Mouse (Mus musculus): ENCODE measurements around the gene Ntn4.

The Ntn4 gene

GRCm38 (mm10) chr10:93731248-93731691, 90.8 kb downstream of the Ntn4 start:
- DNase-seq, result no peak

DNA sequence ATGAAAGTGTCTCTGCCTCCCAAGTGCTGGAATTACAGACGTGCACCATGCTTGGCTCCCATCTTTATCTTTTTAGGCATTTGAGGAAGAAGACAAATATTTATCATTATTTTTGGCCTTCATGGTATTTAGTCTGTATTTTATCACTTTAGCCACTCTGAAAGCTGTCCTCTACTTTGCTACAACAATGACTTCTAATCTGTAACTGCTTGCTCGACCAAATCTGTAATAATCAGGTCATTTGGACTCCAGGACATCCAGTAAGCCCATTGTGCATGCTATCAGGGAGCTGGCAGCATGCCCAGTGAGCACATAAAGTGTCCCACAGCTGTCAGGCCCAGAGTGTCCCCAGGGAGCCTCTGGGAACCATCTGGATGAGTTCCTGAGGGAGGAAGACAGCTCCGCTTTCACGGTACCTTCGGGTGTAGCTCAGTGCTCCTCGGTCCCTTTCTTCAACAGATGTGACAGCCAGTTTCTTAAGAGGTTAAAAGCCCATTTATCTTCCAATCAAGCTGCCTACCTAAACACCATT, 95.7 kb downstream of the Ntn4 start:
- DNase-seq, result peak; percentile 73 to 81

DNA sequence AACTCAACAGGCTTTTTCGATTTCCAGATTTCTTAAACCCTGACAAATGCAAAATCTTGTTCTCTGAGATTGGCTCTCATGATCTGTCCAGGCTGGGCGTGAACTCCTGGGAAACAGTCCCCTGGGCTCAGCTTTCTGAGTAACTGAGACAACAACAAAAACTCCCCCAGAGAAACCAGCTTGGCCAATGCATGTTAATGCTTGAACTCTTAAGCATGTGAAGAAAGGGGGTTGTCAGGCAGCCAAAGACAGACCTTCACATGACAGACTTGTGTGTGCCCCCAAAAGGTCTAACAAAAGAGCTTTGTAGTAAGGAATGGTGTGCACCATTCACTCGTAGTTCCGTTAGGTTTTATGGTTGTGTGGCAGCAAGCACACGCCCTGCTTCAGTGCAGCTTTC, 96.6 kb downstream of the Ntn4 start:
- DNase-seq, result no peak

GRCm38 (mm10) chr10:93741446-93742096, 101.1 kb downstream of the Ntn4 start:
- DNase-seq, result peak; percentile 64 to 70

- no peak for DNase-seq
Observed at GRCm38 (mm10) chr10:93742097-93742446, 101.6 kb downstream of the Ntn4 start.

GRCm38 (mm10) chr10:93742598-93742997, 102.1 kb downstream of the Ntn4 start:
- DNase-seq, result peak; percentile 85

GRCm38 (mm10) chr10:93749267-93750192, 109.0 kb downstream of the Ntn4 start:
- no peak for DNase-seq

GRCm38 (mm10) chr10:93751302-93751701, 110.8 kb downstream of the Ntn4 start:
- DNase-seq, result no peak

- DNase-seq, result peak; percentile 65 to 80
Observed at GRCm38 (mm10) chr10:93753711-93754391, 113.4 kb downstream of the Ntn4 start.

GRCm38 (mm10) chr10:93756211-93756610, 115.7 kb downstream of the Ntn4 start:
- no peak for DNase-seq

- peak in 1 of 2 experiments; percentile 44 for DNase-seq
Observed at GRCm38 (mm10) chr10:93759644-93760043, 119.2 kb downstream of the Ntn4 start.

GRCm38 (mm10) chr10:93760429-93760828, 119.9 kb downstream of the Ntn4 start:
- no peak for DNase-seq

- peak; percentile 35 to 62 for DNase-seq
Observed at GRCm38 (mm10) chr10:93763074-93763473, 122.6 kb downstream of the Ntn4 start.

- DNase-seq, result no peak
Observed at GRCm38 (mm10) chr10:93766221-93766620, 125.7 kb downstream of the Ntn4 start.

DNA sequence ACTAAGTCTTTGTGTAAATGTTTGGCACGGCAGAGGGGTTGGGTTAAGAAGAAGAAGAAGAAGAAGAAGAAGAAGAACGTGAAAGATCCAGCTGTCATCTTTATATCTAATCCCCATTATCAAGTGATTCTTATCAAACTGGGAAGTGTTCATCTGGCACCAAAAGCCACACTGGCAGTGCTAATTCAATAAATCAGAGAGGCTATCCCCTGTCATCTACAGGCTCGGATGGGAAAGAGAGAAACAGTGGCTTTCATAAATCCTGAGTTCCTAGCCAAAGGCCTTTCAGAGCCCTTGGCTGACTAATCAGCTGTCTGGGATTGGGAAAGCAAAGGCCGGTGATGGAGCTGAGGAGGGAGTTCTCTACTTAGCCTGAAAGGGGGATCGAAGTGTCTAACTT, 126.8 kb downstream of the Ntn4 start:
- DNase-seq, result no peak

DNA sequence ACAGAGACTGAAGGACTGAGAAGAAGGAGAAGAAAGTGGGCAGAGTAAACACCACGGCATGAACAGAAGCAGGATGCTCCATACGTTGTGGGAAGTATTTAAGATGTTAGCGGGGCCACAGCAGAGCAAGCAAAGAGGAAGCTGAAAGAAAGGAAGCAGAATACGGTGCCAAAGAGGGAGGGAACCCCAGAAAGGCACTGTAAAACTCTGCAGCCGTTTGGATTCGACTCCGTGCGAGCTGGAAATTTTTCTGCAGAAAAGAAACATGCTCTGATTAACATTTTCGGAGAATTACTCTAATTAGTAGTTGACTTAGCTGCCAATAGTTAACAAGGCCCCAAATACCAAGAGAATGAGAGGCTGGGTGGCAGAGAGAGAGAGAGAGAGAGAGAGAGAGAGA, 127.7 kb downstream of the Ntn4 start:
- DNase-seq, result no peak

GRCm38 (mm10) chr10:93771931-93772465, 131.5 kb downstream of the Ntn4 start:
- peak; percentile 80 to 85 for DNase-seq

- DNase-seq, result no peak
Observed at GRCm38 (mm10) chr10:93772492-93772891, 132.0 kb downstream of the Ntn4 start.

GRCm38 (mm10) chr10:93776731-93777151, 136.3 kb downstream of the Ntn4 start:
- no peak for DNase-seq

DNA sequence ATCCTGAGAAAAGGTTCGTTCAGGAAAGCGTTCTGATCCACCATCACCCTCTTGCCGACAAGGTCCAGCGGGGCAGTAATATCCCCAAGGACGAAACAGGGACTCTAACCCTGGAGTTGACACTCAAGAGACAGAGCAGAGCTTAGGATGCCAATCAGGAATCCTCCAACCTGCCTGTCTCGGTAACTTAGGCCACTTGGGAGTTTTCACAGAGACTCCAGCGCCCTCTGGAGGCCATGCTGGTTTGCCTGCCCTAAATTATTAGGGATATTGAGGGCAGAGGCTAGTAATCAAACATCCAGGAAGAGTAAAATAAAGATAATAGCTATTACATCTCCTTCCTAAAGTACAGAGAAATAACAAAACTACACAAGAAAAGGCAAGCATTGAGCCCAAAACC, 136.9 kb downstream of the Ntn4 start:
- DNase-seq, result peak; percentile 87 to 88

DNA sequence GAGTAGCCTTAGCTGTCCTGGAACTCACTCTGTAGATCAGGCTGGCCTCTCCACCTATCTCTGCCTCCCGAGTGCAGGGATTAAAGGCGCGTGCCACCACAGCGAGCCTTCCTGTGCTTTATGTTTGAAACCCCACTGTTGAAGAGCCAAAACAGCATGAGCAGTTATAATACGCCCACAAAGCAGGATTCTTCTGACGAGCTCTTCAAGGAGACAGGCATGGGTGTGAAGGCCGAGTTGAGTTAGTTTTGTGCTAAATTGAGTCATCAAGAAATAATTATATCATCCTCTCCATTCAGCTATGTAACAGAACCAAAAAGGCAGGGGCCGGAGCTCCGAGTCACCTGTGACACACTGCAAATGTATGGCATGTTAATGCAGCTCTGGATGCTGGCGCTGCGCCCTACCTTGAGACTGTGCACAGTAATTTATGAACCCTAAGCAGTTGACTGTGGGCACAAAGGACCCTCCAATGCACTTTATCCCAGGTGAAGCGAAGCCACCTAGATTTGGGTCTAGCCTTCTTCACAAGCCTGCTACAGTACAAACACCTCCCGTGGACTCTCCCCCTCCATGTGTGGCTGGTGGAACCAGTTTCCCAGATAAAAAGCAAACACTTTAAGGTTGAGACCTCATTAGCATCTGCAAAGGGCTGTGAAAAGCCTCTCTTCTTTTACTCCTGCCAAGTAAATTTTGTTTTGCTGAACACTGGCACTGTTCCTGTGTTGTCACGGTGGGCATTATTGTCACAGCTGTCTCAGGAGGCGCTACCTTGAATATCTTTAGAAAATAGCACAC, 142.9 kb downstream of the Ntn4 start:
- DNase-seq, result peak in 1 of 2 experiments; percentile 14
